In the genomic region with DNA sequence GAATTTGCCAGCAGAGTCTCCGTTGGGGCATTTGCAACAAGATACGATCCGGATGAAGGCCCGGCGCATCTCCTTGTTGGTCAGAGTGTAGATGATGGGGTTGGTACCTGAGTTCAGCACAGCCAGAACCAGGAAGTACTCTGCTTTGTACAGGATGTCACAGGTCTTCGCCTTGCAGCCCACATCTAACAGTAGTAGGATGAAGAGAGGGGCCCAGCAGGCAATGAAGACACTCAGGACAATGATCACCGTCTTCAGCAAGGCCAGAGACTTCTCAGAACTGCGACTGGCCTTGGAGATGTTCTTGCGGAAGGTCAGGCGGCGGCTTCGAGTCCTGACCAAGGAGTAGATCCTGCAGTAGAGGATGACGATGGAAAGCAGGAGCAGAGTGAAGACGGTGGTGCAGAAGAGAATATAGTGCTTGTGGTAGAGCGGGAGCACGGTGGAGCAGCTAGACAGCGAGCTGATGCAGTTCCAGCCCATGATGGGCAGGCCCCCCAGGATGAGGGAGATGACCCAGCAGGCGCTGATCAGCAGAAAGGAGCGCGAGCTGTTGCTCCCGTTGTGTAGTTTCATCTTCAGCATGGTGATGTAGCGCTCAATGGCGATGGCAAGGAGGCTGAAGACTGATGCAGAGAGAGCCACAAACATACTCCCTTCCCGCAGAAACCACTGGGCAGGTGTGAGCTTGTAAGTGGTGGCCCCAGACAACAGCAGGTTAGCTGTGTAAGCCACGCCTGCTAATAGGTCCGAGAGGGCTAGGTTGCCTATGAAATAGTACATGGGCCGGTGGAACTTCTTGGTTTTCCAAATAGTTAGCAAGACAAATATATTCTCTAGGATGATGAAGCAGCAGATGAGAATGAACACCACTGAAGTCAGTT, we compare ENCODE assay signal across 8 mouse cellular contexts. TPM values are rescaled to one million over a fixed set of nuclear protein-coding genes. Genes with fewer than 3 reads are reported as not detected.
A peak's percentile ranks its signal among the peaks of the same experiment; 100 is the strongest.
DNase-seq lines count a peak whose midpoint lies in the region; ATAC-seq and TF ChIP-seq lines count a peak whose summit lies in the region.

No protein-coding gene starts in this region.

- no peaks in the 10 kb centered on the region for H3K36me3 ChIP-seq in thymus, adult 2 months (ENCODE audit: control insufficient read depth, insufficient read depth, low read length)
- H3K36me3 ChIP-seq in liver, embryonic 11.5 days (ENCODE audit: control insufficient read depth, insufficient read depth, low read length) = peaks cover 4% of the 10 kb centered on the region; the same call in 1 of the 2 replicates

- peaks cover 2% of the 10 kb centered on the region; the same call in 1 of the 2 replicates for H3K27me3 ChIP-seq in cerebellum, adult 2 months (ENCODE audit: control insufficient read depth, insufficient read depth, low read length)
- H3K27me3 ChIP-seq in thymus, adult 2 months (ENCODE audit: control insufficient read depth, insufficient read depth, low read length) = no peaks in the 10 kb centered on the region; the same call in 1 of the 2 replicates
- H3K27me3 ChIP-seq in liver, embryonic 11.5 days (replicated peaks; ENCODE audit: control insufficient read depth, insufficient read depth, low read length) = no peaks in the 10 kb centered on the region

- TF ChIP-seq CTCF in cerebellum, adult 2 months (IDR thresholded peaks at IDR 0.05; ENCODE audit: borderline replicate concordance, insufficient read depth, low read depth, low read length) = no peak
- no peak for TF ChIP-seq CTCF in thymus, adult 2 months (IDR thresholded peaks at IDR 0.05; ENCODE audit: borderline replicate concordance, control insufficient read depth, extremely low read depth, insufficient read depth, low read length, poor library complexity)

- H3K9me3 ChIP-seq in liver, embryonic 11.5 days (ENCODE audit: control insufficient read depth, low read length) = no peaks in the 10 kb centered on the region

- peak overlapping the region; percentile 92 for H3K4me2 ChIP-seq in liver, embryonic 11.5 days

- no peak for TF ChIP-seq POLR2A in cerebellum, adult 2 months (IDR thresholded peaks at IDR 0.05; ENCODE audit: borderline replicate concordance, insufficient read depth, low read length)
- TF ChIP-seq POLR2A in thymus, adult 2 months (IDR thresholded peaks at IDR 0.05; ENCODE audit: control insufficient read depth, extremely low read depth, insufficient read depth, low read length, poor library complexity) = no peak

- no peaks in the 10 kb centered on the region for H3K4me1 ChIP-seq in cerebellum, adult 2 months (ENCODE audit: control insufficient read depth, insufficient read depth, low read length)
- peaks cover 11% of the 10 kb centered on the region; the same call in 1 of the 2 replicates for H3K4me1 ChIP-seq in thymus, adult 2 months (replicated peaks; ENCODE audit: control insufficient read depth, insufficient read depth, low read length)
- peaks cover 20% of the 10 kb centered on the region for H3K4me1 ChIP-seq in liver, embryonic 11.5 days (replicated peaks; ENCODE audit: control insufficient read depth, insufficient read depth, low read length)

- peak overlapping the region; percentile 46 for H3K4me3 ChIP-seq in cerebellum, adult 2 months (replicated peaks; ENCODE audit: insufficient read depth, low read depth, low read length)
- H3K4me3 ChIP-seq in thymus, adult 2 months (ENCODE audit: control insufficient read depth, insufficient read depth, low read length) = peak overlapping the region; percentile 26
- peak overlapping the region; percentile 60; the same call in 1 of the 2 replicates for H3K4me3 ChIP-seq in liver, embryonic 11.5 days (ENCODE audit: low read depth, low read length)

- 86% methylated on average over 27 of the region's 27 CpGs for WGBS in cerebellum, adult 2 months
- WGBS in thymus, adult 2 months = 83% methylated on average over 27 of the region's 27 CpGs
- 87% methylated on average over 27 of the region's 27 CpGs for WGBS in liver, embryonic 11.5 days

- intact Hi-C loops in gastrocnemius, postnatal 14 days (cut with DNase I; ENCODE audit: low total_unique reads) = loop anchor here (10.0 kb wide), 2 partner anchors 173 to 263 kb away; a partner anchor contains a TSS

- no peak for DNase-seq in cerebellum, adult 2 months
- DNase-seq in cerebellum, postnatal 36 days = no peak
- no peak for DNase-seq in thymus, adult 2 months
- no peak for DNase-seq in thymus, postnatal 25 days
- no peak for DNase-seq in liver, embryonic 11.5 days (ENCODE audit: low spot score)
- DNase-seq in ovary, postnatal 14 days (ENCODE audit: low spot score) = no peak
- DNase-seq in adrenal gland, adult 2 months = no peak
- DNase-seq in gastrocnemius, postnatal 14 days = no peak

- H3K9ac ChIP-seq in liver, embryonic 11.5 days (ENCODE audit: low read depth, low read length) = no peak overlapping the region

- no peak overlapping the region for H3K27ac ChIP-seq in cerebellum, adult 2 months (ENCODE audit: insufficient read depth, low read length)
- H3K27ac ChIP-seq in thymus, adult 2 months (ENCODE audit: control insufficient read depth, insufficient read depth, low read length) = peak overlapping the region; percentile 25; the same call in 1 of the 2 replicates
- no peak overlapping the region for H3K27ac ChIP-seq in liver, embryonic 11.5 days (ENCODE audit: low read depth, low read length)

- no peak for ATAC-seq in liver, embryonic 11.5 days (replicated peaks; ENCODE audit: low FRiP score)

RNA-seq across cellular contexts. Expression of a gene that starts 2.7 kb away (rescaled TPM):
- 119 and 126 TPM in 2 replicates for polyA plus RNA-seq in cerebellum, adult 2 months (2012; rRNA removed)
- polyA plus RNA-seq in thymus, adult 2 months (2012; rRNA removed) = 55.6 and 62.8 TPM in 2 replicates
- 17.8 and 18.7 TPM in 2 replicates for polyA plus RNA-seq in liver, embryonic 11.5 days (2014; fragmentation: Nextera tagmentation; extraction: Ambion mirVana)
- total RNA-seq in adrenal gland, adult 2 months (2021) = 10 to 100 TPM; 18.9 to 21.8 TPM
- polyA plus RNA-seq in adrenal gland, adult 2 months (2012; rRNA removed) = 25.0 and 26.8 TPM in 2 replicates
- total RNA-seq in gastrocnemius, postnatal 14 days (2021) = 10 to 100 TPM; 19.7 to 43.0 TPM
